Mouse (Mus musculus): Measurements from ENCODE around the gene Tcaim. TPM values are rescaled to one million over a fixed set of nuclear protein-coding genes. Genes with fewer than 3 reads are reported as not detected.

Gene Tcaim
- polyA plus RNA-seq (2015; fragmentation: Nextera tagmentation; extraction: Ambion mirVana): 5.2 and 6.3 TPM in 2 replicates

GRCm38 (mm10) chr9:122805053-122805844 is at the start of gene Tcaim:
Gene Tcaim, plus strand, starts transcription at chr9:122805539.
- Histone ChIP-seq H3K27ac (peak within 1 kb of the TSS; percentile 95), H3K9me3 (replicated peaks) (no peaks in the 10 kb centered on the region), H3K4me3 (replicated peaks) (peak within 1 kb of the TSS; percentile 79), H3K9ac (peak within 1 kb of the TSS; percentile 61), H3K36me3 (no peaks in the 10 kb centered on the region), H3K27me3 (no peaks in the 10 kb centered on the region; the same call in 1 of the 2 replicates), H3K4me2 (peak within 1 kb of the TSS; percentile 85), H3K4me1 (peaks cover 15% of the 10 kb centered on the region)
- 7% methylated on average over 42 of the region's 42 CpGs for WGBS
- ATAC-seq (replicated peaks; ENCODE audit: low FRiP score): peak; percentile 98

- Histone ChIP-seq H3K9ac (no peak overlapping the region), H3K36me3 (no peaks in the 10 kb centered on the region), H3K27me3 (no peaks in the 10 kb centered on the region; the same call in 1 of the 2 replicates), H3K27ac (no peak overlapping the region), H3K4me3 (replicated peaks) (no peak overlapping the region), H3K4me2 (no peak overlapping the region), H3K4me1 (no peaks in the 10 kb centered on the region), H3K9me3 (replicated peaks) (no peaks in the 10 kb centered on the region)
- ATAC-seq (replicated peaks; ENCODE audit: low FRiP score): no peak
- WGBS: 68% methylated on average over 2 of the region's 2 CpGs
Observed at GRCm38 (mm10) chr9:122757614-122758013, 47.7 kb upstream of the Tcaim start.

- no peak overlapping the region for H3K9ac ChIP-seq
- no peak for ATAC-seq (replicated peaks; ENCODE audit: low FRiP score)
- no peaks in the 10 kb centered on the region for H3K27me3 ChIP-seq
Observed at GRCm38 (mm10) chr9:122760111-122760510, 45.2 kb upstream of the Tcaim start.

GRCm38 (mm10) chr9:122785231-122785630 is 20.1 kb upstream of the Tcaim start:
- H3K4me1 ChIP-seq: no peaks in the 10 kb centered on the region
- H3K9ac ChIP-seq: no peak overlapping the region
- no peak overlapping the region for H3K4me3 ChIP-seq (replicated peaks)
- H3K27me3 ChIP-seq: no peaks in the 10 kb centered on the region
- H3K4me2 ChIP-seq: no peak overlapping the region
- no peaks in the 10 kb centered on the region for H3K36me3 ChIP-seq
- no peak overlapping the region for H3K27ac ChIP-seq
- no peaks in the 10 kb centered on the region for H3K9me3 ChIP-seq (replicated peaks)
- no peak for ATAC-seq (replicated peaks; ENCODE audit: low FRiP score)
- 72% methylated on average over 5 of the region's 5 CpGs for WGBS

More at GRCm38 (mm10) chr9:122760111-122760510, 45.2 kb upstream of the Tcaim start:
- no peak overlapping the region for H3K4me2 ChIP-seq
- H3K36me3 ChIP-seq: no peaks in the 10 kb centered on the region
- no peaks in the 10 kb centered on the region for H3K4me1 ChIP-seq
- H3K4me3 ChIP-seq (replicated peaks): no peak overlapping the region
- no peak overlapping the region for H3K27ac ChIP-seq
- no peaks in the 10 kb centered on the region for H3K9me3 ChIP-seq (replicated peaks)

- WGBS: 88% methylated on average over 1 of the region's 1 CpGs
- Histone ChIP-seq H3K36me3 (no peaks in the 10 kb centered on the region), H3K9ac (no peak overlapping the region), H3K27me3 (no peaks in the 10 kb centered on the region), H3K4me3 (replicated peaks) (no peak overlapping the region), H3K27ac (no peak overlapping the region), H3K4me1 (no peaks in the 10 kb centered on the region), H3K4me2 (no peak overlapping the region), H3K9me3 (replicated peaks) (no peaks in the 10 kb centered on the region)
- no peak for ATAC-seq (replicated peaks; ENCODE audit: low FRiP score)
Observed at GRCm38 (mm10) chr9:122786534-122786933, 18.8 kb upstream of the Tcaim start.

GRCm38 (mm10) chr9:122805845-122806341 is 554 bp downstream of the Tcaim start:
- Histone ChIP-seq H3K9ac (peak overlapping the region; percentile 61), H3K27ac (peak overlapping the region; percentile 95), H3K9me3 (replicated peaks) (no peaks in the 10 kb centered on the region), H3K4me3 (replicated peaks) (peak overlapping the region; percentile 79), H3K4me2 (peak overlapping the region; percentile 85), H3K27me3 (no peaks in the 10 kb centered on the region; the same call in 1 of the 2 replicates), H3K36me3 (no peaks in the 10 kb centered on the region), H3K4me1 (peaks cover 15% of the 10 kb centered on the region)
- ATAC-seq (replicated peaks; ENCODE audit: low FRiP score): no peak
- WGBS: 9% methylated on average over 10 of the region's 10 CpGs

- Histone ChIP-seq H3K9ac (no peak overlapping the region), H3K36me3 (peaks cover 4% of the 10 kb centered on the region; the same call in 1 of the 2 replicates), H3K4me2 (no peak overlapping the region), H3K4me3 (replicated peaks) (no peak overlapping the region), H3K4me1 (peaks cover 15% of the 10 kb centered on the region), H3K27ac (no peak overlapping the region), H3K9me3 (replicated peaks) (no peaks in the 10 kb centered on the region), H3K27me3 (no peaks in the 10 kb centered on the region; the same call in 1 of the 2 replicates)
- 94% methylated on average over 2 of the region's 2 CpGs for WGBS
- no peak for ATAC-seq (replicated peaks; ENCODE audit: low FRiP score)
Observed at GRCm38 (mm10) chr9:122807186-122807585, 1.8 kb downstream of the Tcaim start.

- no peak for ATAC-seq (replicated peaks; ENCODE audit: low FRiP score)
- H3K4me1 ChIP-seq: peaks cover 10% of the 10 kb centered on the region
- no peaks in the 10 kb centered on the region for H3K9me3 ChIP-seq (replicated peaks)
- no peaks in the 10 kb centered on the region for H3K27me3 ChIP-seq
- no peak overlapping the region for H3K9ac ChIP-seq
- no peak overlapping the region for H3K27ac ChIP-seq
- H3K4me2 ChIP-seq: no peak overlapping the region
- no peak overlapping the region for H3K4me3 ChIP-seq (replicated peaks)
- H3K36me3 ChIP-seq: peaks cover 15% of the 10 kb centered on the region
- 92% methylated on average over 3 of the region's 3 CpGs for WGBS
Observed at GRCm38 (mm10) chr9:122810212-122810611, 4.9 kb downstream of the Tcaim start.

GRCm38 (mm10) chr9:122812386-122812785 is 7.0 kb downstream of the Tcaim start:
- ATAC-seq (replicated peaks; ENCODE audit: low FRiP score): no peak
- no peaks in the 10 kb centered on the region for H3K9me3 ChIP-seq (replicated peaks)
- H3K27me3 ChIP-seq: no peaks in the 10 kb centered on the region
- no peak overlapping the region for H3K4me3 ChIP-seq (replicated peaks)
- 84% methylated on average over 5 of the region's 5 CpGs for WGBS
- H3K4me2 ChIP-seq: no peak overlapping the region
- no peaks in the 10 kb centered on the region for H3K4me1 ChIP-seq
- peaks cover 15% of the 10 kb centered on the region for H3K36me3 ChIP-seq
- H3K9ac ChIP-seq: no peak overlapping the region
- no peak overlapping the region for H3K27ac ChIP-seq

- H3K4me2 ChIP-seq: no peak overlapping the region
- no peak overlapping the region for H3K9ac ChIP-seq
- 96% methylated on average over 2 of the region's 2 CpGs for WGBS
- no peaks in the 10 kb centered on the region for H3K4me1 ChIP-seq
- H3K27ac ChIP-seq: no peak overlapping the region
- no peaks in the 10 kb centered on the region for H3K27me3 ChIP-seq
- no peak for ATAC-seq (replicated peaks; ENCODE audit: low FRiP score)
- peaks cover 15% of the 10 kb centered on the region for H3K36me3 ChIP-seq
- H3K9me3 ChIP-seq (replicated peaks): no peaks in the 10 kb centered on the region
- H3K4me3 ChIP-seq (replicated peaks): no peak overlapping the region
Observed at GRCm38 (mm10) chr9:122814775-122815174, 9.4 kb downstream of the Tcaim start.

GRCm38 (mm10) chr9:122815239-122815851 is 10.0 kb downstream of the Tcaim start:
- 78% methylated on average over 4 of the region's 4 CpGs for WGBS

GRCm38 (mm10) chr9:122823374-122824017 is 18.2 kb downstream of the Tcaim start:
- Histone ChIP-seq H3K4me3 (replicated peaks) (no peak overlapping the region), H3K4me2 (no peak overlapping the region), H3K27ac (no peak overlapping the region), H3K4me1 (no peaks in the 10 kb centered on the region), H3K9me3 (replicated peaks) (no peaks in the 10 kb centered on the region), H3K27me3 (no peaks in the 10 kb centered on the region), H3K36me3 (peaks cover 53% of the 10 kb centered on the region), H3K9ac (no peak overlapping the region)
- WGBS: 87% methylated on average over 5 of the region's 5 CpGs
- no peak for ATAC-seq (replicated peaks; ENCODE audit: low FRiP score)

More at GRCm38 (mm10) chr9:122815239-122815851, 10.0 kb downstream of the Tcaim start:
- Histone ChIP-seq H3K9me3 (replicated peaks) (no peaks in the 10 kb centered on the region), H3K27ac (0 out of 2 replicates have a peak overlapping the region, but pooled peaks have one; percentile 24), H3K4me3 (replicated peaks) (no peak overlapping the region), H3K27me3 (no peaks in the 10 kb centered on the region), H3K4me1 (no peaks in the 10 kb centered on the region), H3K4me2 (no peak overlapping the region), H3K36me3 (peaks cover 19% of the 10 kb centered on the region), H3K9ac (no peak overlapping the region)
- no peak for ATAC-seq (replicated peaks; ENCODE audit: low FRiP score)
